Mouse (Mus musculus) stomach, postnatal 0 days (tissue): ENCODE data around the gene D8Ertd738e. TPM values are rescaled to one million over a fixed set of nuclear protein-coding genes. Genes with fewer than 3 reads are reported as not detected.

Experiments used
- ATAC-seq: fragments of 200-750 bp; cut with Nextera tagmentation; 2 replicates; pipeline ENCODE4 v1.8.0; 2017; ENCODE audit not compliant: low FRiP score, low TSS enrichment
- DNase-seq: peaks from one replicate; pipeline ENCODE4 v3.0.0-alpha.2; 2016; ENCODE audit warnings: low spot score
- H3K27ac ChIP-seq: fragments of 300-500 bp; sonication (generic); replicated peaks from 2 replicates; pipeline ENCODE4 v1.5.1; 2014; ENCODE audit warnings: mild to moderate bottlenecking, control low read depth
- H3K27me3 ChIP-seq: fragments of 300-500 bp; sonication (generic); 2 replicates; pipeline ENCODE4 v1.6.1; 2014; ENCODE audit warnings: low read length; ENCODE audit not compliant: control insufficient read depth, insufficient read depth
- H3K36me3 ChIP-seq: fragments of 300-500 bp; sonication (generic); 2 replicates; pipeline ENCODE4 v1.6.1; 2014; ENCODE audit warnings: low read length, mixed read lengths; ENCODE audit not compliant: control insufficient read depth, insufficient read depth
- H3K4me1 ChIP-seq: fragments of 300-500 bp; sonication (generic); replicated peaks from 2 replicates; pipeline ENCODE4 v1.6.1; 2014; ENCODE audit warnings: antibody characterized with exemption; ENCODE audit not compliant: control insufficient read depth, insufficient read depth
- H3K4me2 ChIP-seq: fragments of 300-500 bp; sonication (generic); replicated peaks from 2 replicates; pipeline ENCODE4 v1.6.1; 2014; ENCODE audit warnings: low read depth, mild to moderate bottlenecking, control low read depth, moderate library complexity
- H3K4me3 ChIP-seq: fragments of 300-500 bp; sonication (generic); 2 replicates; pipeline ENCODE4 v1.5.1; 2014; ENCODE audit warnings: low read depth, low read length, control low read depth
- H3K9ac ChIP-seq: fragments of 300-500 bp; sonication (generic); 2 replicates; pipeline ENCODE4 v1.6.1; 2014; ENCODE audit warnings: mild to moderate bottlenecking, low read length, control low read depth, mixed read lengths
- H3K9me3 ChIP-seq: fragments of 300-500 bp; sonication (generic); 2 replicates; pipeline ENCODE4 v1.6.1; 2016; ENCODE audit warnings: low read length; ENCODE audit not compliant: control insufficient read depth
- CTCF ChIP-seq: IDR thresholded peaks from 2 replicates; pipeline ENCODE4 v1.5.1; 2016; ENCODE audit warnings: antibody characterized with exemption, low read depth, mild to moderate bottlenecking, moderate library complexity
- EP300 ChIP-seq: optimal IDR thresholded peaks from 2 replicates; pipeline ENCODE3; 2016; ENCODE audit warnings: antibody characterized with exemption
- WGBS: fragments of 180-500 bp; shearing (Covaris S2); extraction: QIAGEN DNeasy Blood & Tissue Kit; methylation state at CpG from one replicate; pipeline ENCODE4 v1.1.7; 2014; 5-methylcytosine and 5-hydroxymethylcytosine counted together
- polyA plus RNA-seq: library from polyadenylated mRNA; unstranded; fragments of >200 nt; fragmentation: Nextera tagmentation; extraction: Ambion mirVana; gene quantifications from 2 replicates; pipeline ENCODE4 v1.2.1, GENCODE M21; 2015

Gene D8Ertd738e
- 299 and 309 TPM in 2 replicates for polyA plus RNA-seq

- Histone ChIP-seq H3K4me3 (peak within 1 kb of the TSS; percentile 93), H3K4me1 (no peaks in the 10 kb centered on the region), H3K9me3 (no peaks in the 10 kb centered on the region), H3K36me3 (peaks cover 23% of the 10 kb centered on the region), H3K27ac (peak within 1 kb of the TSS; percentile 91), H3K4me2 (peak within 1 kb of the TSS; percentile 74), H3K9ac (peak within 1 kb of the TSS; percentile 89), H3K27me3 (no peaks in the 10 kb centered on the region)
- 3% methylated on average over 52 of the region's 52 CpGs for WGBS
- TF ChIP-seq CTCF (peak; percentile 29; the same call in 1 of the 2 replicates), EP300 (no peak)
- ATAC-seq: peak; percentile 92
- peak; percentile 92 for DNase-seq
Observed at GRCm38 (mm10) chr8:84249257-84250170, at the start of gene D8Ertd738e. Gene D8Ertd738e (minus strand): TSS chr8:84249719.

DNA sequence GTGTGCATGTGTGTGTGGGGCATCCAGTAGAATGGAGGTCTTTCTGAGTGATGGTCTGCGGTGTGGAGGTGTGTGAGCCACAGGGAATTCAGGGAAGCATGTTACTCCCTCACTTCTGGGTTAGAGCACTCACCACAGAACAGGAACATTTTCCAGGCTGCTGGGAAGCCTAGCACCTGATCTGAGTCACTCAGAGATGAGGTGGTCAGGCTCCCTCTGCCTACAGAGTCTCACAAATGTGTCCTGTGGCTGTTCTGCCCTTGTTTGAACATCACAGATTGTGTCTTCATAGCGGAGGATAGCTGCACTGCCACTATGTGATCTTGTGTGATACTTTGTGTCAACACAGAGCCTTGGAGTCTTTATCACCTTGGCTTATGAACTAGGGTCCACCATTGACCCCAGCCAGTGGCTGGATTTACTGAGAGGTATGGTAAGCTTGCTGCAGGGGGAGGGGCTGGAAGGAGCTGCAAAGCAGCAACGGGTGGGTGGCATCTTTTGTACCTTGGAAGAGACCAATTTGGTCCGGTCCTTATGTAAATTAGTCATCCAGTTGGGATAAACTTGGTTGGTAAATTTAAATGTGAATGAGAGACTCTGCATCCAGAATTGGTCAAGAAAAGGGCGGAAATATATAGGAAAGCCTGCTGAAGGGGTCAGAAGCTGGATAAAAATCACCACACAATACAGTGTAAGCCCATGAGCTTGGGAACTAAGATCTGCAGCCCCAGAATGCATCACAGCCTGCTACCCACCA, 47.7 kb upstream of the D8Ertd738e start:
- Histone ChIP-seq H3K27ac (no peak overlapping the region), H3K4me3 (no peak overlapping the region), H3K4me1 (no peaks in the 10 kb centered on the region), H3K36me3 (no peaks in the 10 kb centered on the region), H3K27me3 (no peaks in the 10 kb centered on the region), H3K9me3 (no peaks in the 10 kb centered on the region), H3K4me2 (no peak overlapping the region), H3K9ac (no peak overlapping the region)
- TF ChIP-seq EP300 (no peak), CTCF (no peak)
- ATAC-seq: no peak
- 73% methylated on average over 5 of the region's 5 CpGs for WGBS
- DNase-seq: no peak

GRCm38 (mm10) chr8:84291688-84292087, 42.2 kb upstream of the D8Ertd738e start:
- Histone ChIP-seq H3K27me3 (no peaks in the 10 kb centered on the region), H3K9me3 (no peaks in the 10 kb centered on the region), H3K4me1 (no peaks in the 10 kb centered on the region), H3K27ac (no peak overlapping the region), H3K4me2 (no peak overlapping the region), H3K4me3 (no peak overlapping the region), H3K9ac (no peak overlapping the region), H3K36me3 (no peaks in the 10 kb centered on the region)
- TF ChIP-seq CTCF: peak; percentile 84
- no peak for TF ChIP-seq EP300
- DNase-seq (peak; percentile 62), ATAC-seq (no peak)
- 26% methylated on average over 8 of the region's 8 CpGs for WGBS

DNA sequence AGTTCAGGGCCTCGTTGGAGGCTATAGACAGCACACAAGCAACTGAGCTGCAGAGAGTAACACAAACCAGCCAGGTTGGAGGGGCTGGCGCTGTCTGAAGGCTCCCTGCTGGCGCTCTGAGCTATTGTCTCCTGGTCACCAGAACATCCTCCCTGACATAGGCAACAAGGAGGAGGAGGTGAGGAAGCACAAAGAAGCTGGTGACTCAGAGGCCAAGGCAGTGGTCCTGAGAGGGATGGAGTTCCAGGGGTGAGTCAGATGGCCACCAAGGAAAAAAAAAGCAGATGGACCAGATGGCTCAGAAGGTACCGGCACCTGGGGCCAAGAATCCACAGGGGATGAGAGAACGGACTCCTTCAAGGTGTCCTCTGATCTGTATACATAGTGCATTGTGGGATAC, 41.6 kb upstream of the D8Ertd738e start:
- TF ChIP-seq CTCF (no peak), EP300 (no peak)
- Histone ChIP-seq H3K4me2 (no peak overlapping the region), H3K4me3 (no peak overlapping the region), H3K4me1 (no peaks in the 10 kb centered on the region), H3K36me3 (no peaks in the 10 kb centered on the region), H3K9ac (no peak overlapping the region), H3K27ac (no peak overlapping the region), H3K9me3 (no peaks in the 10 kb centered on the region), H3K27me3 (no peaks in the 10 kb centered on the region)
- WGBS: 73% methylated on average over 5 of the region's 5 CpGs
- ATAC-seq: no peak
- DNase-seq: no peak

- Histone ChIP-seq H3K27ac (no peak overlapping the region), H3K36me3 (no peaks in the 10 kb centered on the region), H3K4me1 (no peaks in the 10 kb centered on the region), H3K4me2 (no peak overlapping the region), H3K9me3 (no peaks in the 10 kb centered on the region), H3K27me3 (no peaks in the 10 kb centered on the region), H3K9ac (no peak overlapping the region), H3K4me3 (no peak overlapping the region)
- DNase-seq: no peak
- WGBS: 51% methylated on average over 2 of the region's 2 CpGs
- TF ChIP-seq CTCF (peak; percentile 56), EP300 (no peak)
- no peak for ATAC-seq
Observed at GRCm38 (mm10) chr8:84288892-84289291, 39.4 kb upstream of the D8Ertd738e start.
